Mouse (Mus musculus) R1 (cell line): ENCODE measurements around the gene C530025M09Rik.

Experiments used
- DNase-seq: peaks from one replicate; pipeline ENCODE4 v3.0.0-alpha.2; 2018; ENCODE audit warnings: low read depth, low spot score

C530025M09Rik gene

DNA sequence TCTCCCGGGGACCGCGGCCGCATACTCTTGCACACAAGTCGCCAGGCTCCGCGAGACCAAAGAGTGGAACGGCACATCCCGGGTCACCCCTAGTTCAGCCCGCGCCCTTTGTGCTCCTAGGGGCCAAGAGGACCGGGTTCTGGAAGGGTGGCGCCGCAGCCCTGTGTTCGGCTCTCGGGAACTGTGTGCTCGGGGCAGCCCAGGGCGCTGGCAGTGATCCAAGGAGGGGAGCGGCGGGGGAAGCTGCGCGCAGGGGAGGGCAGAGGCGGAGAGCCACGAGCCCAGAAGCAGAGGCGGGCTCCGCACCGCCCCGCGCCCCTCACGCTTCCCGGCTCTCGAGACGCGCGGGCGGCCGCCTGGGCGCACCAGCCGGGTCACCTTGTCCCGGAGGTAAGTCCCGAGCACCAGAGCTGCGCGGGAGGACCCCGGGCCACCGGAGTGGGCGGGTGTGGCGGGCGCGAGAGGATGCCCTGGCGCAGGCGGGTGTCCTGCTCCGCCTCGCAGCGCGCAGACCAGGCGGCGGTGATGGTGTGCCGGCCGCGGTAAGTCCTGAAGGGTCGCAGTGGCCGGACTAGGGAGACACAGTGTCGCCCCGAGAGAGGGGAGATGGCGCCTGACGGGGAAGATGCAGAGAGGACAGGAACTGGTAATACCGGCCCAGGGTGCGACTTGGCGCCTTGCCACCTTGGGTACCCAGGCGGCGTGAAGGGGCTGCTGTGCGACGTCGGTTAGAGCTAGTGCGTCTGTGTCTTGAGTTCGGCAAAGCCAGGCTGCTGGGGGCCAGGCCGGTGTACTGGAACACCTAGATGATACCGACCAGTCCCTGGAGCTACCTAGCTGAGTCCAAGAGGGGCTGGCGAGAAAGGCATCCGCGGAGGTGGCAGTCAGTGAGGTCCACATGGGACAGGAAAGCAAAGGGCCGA lies at the start of gene C530025M09Rik:
Gene C530025M09Rik, minus strand, starts transcription at position 678 of the 923 bp plus-strand sequence.
- DNase-seq = peak; percentile 81

DNA sequence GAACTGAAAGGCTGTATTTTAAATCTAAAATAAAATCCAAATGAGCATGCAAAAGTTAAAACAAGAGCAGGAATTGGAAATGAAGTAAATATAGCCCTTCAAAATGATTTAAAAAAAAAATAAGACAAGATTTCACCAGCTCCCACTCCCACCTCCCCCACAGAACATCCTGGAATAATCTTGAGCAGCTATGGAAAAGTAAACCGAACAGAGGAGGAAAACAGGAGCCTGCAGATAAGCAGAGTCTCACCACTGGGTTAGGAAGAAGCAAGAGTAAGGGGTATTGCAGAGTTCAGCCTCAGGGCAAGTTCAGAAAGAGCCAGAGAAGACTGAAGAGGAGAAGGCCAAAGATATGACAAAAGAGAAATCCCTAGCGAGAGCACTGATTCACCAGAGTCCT lies 46.9 kb upstream of the C530025M09Rik start:
- no peak for DNase-seq

DNA sequence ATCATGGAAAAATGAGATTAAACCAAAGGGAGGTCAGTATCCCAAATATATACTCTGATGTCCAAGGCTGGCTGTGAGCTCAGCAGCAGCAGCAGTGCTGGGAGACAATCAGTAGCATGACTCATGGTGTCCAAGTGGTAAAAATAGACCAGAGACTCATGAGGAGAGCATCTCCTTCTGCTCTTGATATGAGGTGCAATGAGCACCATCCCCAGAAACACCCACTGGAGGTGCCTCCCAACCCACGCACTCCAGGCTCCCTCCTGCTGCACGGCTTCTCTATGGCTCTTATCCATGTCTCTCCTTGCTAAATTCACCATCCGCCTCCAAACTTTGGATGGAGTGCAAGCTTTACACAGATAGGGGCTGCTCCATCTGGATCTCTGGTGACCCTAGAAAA lies 42.3 kb upstream of the C530025M09Rik start:
- DNase-seq = no peak

DNA sequence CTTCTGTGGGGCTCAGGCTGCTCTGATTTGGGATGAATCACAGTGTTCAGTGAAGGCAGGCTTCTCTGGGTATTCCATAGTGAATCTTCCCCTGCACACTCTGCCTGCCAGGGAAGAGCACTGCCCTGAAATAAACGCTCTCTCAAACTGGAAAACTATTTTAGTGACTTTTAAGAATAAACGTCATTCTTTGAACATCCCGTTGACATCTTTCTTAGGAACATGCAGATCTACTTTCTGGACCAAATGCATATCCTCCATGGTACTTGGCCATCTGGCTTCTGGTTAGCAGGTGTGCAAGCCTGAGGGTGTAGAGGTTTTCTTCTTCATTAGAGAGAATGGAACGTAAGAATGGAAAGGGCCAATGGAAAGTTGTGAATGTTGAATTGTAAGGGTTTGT lies 41.5 kb upstream of the C530025M09Rik start:
- no peak for DNase-seq

DNA sequence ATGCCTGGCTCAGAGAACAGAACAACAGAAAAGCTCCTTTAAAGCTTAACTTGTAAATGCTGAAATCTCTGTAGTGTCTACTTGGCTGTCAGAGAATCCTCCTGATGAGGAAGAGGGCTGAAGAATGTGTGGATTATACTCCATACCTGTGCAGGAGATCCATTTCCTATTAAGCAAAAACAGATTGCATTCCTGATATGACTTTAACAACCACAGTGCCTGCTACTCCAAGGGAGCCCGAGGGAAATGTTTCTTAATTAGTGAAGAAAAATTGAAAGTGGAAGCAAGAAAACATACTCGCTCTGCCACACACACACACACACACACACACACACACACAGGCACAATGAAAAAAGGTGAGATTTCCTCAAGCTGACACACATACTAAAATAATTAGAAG lies 39.5 kb upstream of the C530025M09Rik start:
- no peak for DNase-seq

DNA sequence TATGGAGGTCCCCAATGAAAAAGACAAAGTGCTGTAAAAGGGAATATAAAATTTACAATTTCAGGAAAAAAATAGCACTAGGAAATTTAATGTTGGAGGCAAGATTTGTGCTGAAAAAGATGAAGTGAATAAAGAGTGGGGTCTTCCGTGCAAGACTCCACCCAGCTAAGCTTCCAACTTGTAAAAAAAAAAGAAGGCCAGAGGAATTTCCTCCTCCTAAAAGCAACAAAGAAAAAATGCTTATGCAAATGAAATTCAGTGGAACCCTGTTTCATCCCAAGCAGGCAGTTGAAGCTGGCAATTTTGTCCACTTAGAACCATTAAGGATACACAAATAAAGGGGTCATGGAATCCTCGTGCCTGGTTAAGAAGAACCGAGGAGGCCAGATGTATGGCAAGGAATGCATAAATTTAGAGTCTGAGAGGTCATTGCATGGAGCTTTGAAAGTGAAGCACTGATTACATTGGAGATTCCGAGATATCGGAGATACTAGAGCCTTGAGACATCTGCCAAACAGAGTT lies 35.0 kb upstream of the C530025M09Rik start:
- peak; percentile 73 for DNase-seq

DNA sequence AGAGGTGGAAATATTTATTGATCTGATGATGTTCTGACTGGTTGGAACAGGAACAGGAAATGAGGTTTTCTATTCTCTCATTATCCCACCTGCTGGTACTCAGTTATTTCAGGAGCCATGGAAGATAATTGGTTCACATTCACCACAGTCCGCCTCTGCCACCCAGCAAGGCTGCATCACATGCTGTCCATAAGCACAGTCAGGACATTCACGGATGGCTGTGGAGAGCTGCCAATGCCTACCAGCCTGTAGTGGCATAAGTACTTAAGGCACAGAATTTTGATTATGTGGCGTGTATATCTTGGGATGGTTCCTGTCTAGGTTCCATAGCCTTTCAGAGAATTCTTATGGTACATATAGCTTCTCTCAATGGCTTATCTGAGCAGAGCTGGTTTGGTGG lies 30.0 kb upstream of the C530025M09Rik start:
- DNase-seq = no peak

DNA sequence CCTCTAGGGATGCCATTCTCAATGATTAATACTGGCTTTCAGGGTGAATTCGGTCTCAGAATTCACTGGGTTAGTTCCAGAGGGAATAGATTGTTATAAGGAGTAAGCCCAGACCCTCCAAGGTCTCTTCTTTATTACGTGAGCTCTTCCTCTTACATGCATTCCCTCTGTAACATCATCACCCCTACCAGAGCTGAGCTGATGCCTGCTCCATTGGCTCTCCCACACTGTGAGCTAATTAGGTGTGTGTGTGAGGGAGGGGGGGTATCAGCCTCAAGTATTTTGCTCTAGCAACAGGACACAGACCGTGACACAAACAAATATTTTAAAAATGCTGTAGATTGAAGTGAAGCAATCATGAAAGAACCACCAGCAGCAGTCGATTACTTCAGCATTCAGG lies 17.8 kb upstream of the C530025M09Rik start:
- no peak for DNase-seq

DNA sequence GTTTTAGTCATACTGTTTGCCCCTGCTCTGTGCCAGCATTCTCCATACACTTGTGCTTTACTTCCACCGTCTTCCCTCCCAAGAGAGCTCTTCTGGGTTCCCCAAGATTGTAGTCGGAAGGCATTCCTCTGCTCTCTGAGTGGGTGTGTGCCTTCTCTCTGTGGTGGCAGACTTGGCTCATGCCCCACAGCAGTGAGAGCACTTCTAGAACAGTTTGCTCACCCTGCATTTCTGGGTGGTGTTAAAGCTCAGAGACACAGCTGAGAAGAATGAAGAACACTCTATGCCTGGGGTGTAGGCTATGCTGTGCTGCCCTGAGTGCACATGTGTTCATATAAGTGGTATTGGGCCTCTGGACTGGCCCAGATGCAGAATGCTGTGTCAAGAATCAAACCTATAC lies 13.6 kb upstream of the C530025M09Rik start:
- DNase-seq = no peak

DNA sequence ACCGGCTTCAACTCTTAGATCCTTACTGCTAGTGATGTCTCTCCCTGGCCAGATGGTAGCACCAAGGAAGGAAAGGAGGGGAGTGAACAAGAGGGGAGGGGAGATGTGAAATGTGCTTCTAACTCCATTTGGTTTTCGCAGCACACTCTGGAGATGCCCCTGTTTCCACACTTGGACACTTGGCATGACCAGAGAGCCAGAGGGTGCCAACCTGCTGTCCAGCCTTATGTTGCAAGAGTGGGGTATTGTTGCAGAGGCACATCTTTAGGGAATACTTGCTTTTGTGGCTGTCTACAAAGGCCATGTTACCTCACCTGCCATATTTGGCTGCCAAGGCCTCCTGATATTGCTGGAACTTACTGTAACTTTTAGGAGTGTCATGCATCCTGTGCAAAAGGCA lies 8.7 kb upstream of the C530025M09Rik start:
- DNase-seq = no peak

DNA sequence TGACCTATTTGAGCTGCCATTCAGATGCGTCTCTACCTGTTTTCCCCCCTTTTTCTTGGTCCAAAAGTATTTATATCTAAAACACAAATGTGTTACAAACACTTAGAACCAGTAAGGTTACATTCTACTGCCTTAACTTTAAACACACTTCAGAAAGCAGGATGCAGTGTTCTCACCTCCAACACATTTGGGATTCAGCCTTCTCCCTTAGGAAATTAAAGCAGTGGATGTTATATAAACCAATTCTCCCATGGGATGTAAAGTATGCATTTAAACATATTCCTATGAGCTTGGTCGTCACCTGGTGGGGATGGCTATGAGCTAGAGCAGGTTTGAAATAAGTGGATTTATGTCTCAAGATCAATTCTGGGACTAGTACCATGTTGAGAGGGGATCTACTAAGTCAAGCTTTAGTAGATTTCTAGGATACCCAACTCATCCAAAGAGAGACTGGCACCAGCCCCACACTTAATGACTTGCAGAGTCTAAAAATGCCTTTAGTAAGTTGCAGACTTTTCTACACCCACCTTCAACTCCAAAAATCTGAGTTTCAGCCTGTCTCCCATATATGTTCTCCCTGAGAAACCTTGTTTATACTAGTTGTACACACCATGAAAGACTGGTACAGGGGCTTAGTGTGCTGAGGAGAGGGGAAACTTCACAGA lies 5.6 kb upstream of the C530025M09Rik start:
- DNase-seq = no peak

DNA sequence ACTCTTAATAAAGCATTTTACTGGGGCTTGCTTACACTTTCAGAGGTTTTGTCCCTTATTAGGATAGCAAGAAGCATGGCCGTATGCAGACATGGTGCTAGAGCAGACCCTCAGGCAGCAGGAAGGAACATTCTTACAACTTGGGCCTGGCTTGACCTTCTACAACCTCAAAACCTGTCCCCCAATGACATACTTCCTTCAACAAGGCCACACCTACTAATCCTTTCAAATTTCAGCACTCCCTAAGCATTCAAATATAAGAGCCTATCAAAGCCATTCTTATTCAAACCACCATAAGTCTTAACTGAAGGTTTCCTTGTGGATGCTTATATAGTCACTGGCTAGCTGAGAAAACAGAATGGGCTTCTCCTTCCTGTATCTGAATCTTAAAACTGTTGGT lies 4.1 kb upstream of the C530025M09Rik start:
- DNase-seq = peak; percentile 68

DNA sequence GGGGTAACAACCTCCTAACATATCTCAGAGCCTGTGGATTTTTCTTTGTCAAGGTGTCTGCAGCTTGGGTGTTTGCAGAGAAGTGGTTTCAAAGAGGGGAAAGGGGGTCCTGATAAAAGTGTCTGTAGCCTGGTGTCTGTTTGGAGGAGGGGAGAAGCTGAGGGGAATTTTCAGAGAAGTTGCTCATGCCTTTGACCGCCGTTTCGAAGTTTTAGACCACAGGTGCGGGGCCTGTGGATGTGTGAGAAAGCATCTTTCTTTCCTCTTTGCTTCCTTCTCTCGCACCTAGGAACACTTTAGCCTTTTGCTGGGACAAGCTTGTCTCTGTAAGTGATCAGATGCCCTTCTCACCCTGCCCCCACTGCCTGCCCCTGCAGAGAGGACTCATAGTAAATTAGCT lies 1.3 kb upstream of the C530025M09Rik start:
- DNase-seq = no peak

DNA sequence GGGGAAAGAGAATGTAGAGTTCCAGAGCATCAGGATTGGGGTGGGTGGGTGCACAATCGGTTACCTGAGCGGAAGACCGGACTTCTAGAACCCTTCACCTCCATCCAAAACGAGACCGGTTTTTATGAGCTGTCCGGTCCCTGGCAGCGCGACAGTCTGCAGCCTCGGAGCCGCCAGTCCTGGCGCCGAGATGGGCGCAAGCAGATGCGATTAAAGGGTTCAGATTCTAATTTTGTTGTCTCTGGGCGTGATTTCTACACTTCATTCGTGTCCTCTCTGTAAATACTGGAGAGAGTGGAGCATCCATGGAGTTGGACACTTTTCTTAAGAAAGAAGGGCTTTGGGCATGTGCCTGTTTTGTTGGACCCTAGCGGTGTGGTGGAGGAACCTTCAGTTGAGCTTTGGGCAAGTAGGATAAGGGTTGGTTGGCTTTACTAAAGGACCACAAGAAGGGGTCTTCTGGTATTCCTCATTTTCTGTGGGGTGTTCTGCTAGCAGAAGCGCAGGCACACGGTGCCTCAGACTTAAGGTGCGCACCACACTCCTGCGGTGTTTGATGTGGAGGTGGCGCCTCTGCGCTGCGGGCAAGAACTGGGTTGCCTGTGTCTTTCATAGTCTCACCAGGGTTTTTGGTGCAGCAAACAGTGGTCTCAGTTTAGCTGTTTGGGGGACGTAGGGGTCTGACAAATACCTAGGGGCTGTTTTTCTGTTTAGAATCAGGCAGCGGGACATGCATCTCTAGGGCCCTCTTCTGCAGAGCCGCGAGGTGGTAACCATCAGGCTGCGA lies 639 bp upstream of the C530025M09Rik start:
- peak; percentile 50 for DNase-seq

DNA sequence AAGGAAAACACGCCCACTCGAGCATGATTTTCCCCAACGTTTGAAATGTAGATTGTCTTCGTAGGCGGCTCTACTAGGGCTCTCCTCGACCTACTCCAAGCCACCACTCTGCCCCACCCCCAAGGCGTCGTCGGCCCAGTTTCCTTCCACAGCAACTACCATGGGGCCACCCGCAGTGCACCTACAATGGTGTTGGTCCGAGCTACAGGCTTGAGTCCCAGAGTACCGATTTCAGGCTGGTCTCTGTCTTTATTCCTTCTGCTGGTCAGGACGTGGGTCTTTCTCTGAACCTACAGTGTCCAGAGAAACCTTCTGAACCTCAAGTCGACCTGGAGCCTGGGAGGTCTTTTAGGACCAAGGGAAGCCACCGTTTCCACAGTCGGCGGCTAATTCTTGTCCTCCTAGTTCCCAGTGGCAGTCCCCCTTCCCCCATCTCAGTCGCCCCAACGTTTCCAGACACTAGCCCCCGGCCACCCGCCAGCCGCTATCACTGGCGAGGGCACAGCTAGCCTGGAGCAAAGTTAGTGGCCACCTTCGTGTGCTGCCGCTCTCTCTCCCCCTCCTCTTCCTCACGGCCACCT lies 968 bp downstream of the C530025M09Rik start:
- DNase-seq = peak; percentile 87

DNA sequence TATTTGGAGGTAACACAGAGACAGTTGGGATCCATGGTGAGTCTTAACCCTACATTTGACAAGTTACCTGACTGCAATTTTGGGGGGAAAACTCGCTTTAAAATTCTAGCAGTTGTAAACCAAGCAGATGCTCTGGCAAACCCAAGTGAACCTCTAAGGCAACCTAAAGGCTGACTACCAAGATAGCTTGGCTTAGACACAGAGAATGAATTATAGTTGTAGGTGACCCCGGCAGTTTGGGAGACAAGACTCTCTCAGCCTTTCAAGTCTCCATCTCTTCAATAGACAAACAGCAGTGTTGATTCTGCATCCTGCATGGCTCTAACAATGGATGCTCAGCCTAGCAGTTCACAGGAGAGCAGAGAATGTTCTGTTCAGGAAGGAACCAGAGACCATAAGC lies 2.1 kb downstream of the C530025M09Rik start, which contains the start of gene Syndig1:
Gene Syndig1, plus strand, starts transcription at position 301 of the 400 bp plus-strand sequence.
- no peak for DNase-seq

DNA sequence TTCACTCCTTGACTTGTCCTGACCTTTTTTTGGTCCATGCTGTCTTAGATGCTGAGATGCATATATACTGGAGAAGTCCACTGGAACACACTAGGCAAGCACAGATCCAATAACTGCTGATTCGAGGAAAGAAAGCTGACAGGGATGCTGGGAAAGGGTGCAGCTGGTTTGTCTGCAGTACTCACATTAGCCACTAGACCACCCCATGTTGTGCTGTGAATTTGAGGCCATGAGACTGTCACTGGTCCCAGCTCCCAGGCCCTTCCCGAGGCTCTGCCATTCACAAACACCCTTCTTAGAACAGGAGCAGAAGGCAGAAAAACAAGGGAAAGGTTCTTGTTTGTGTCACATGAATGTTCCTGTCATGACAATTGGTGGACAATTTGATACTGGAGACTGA lies 10.8 kb downstream of the C530025M09Rik start:
- peak; percentile 42 for DNase-seq

DNA sequence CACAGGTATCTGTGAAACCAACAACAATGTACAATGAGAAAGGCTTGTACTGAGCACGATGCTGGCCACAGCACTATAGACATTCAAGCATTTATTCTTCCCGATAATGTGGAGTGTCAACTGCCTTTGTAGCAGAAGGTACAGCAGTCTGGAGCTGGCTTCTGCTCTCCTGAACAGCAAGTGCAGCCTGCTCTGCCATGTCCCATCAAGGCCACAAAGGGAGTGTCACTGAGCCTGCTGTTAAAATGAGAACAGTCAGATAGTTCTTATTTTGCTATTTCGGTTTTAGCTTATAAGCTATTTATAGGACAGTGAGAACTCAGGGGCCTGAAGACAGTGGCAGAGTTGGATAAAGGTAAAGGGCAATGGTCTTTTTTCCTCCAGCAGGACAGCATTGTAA lies 11.3 kb downstream of the C530025M09Rik start:
- DNase-seq = no peak

DNA sequence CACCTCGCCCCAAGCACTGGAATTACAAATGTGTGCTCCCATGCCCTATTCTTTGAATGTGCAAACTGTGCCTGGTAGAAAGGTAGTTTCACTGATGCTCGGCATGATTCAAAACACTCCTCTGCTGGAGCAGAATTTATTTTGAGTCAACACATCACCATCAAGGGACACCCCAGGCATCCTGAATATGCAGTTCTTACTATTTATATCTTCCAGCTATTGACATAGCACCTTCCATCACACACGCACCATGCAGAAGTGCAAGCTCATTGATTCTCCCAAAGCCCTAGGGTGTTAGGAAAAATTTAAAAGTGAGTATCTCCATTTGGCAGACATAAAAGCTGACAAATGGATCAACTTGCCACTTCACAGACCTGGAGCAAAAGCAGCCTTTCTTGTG lies 12.6 kb downstream of the C530025M09Rik start:
- no peak for DNase-seq

DNA sequence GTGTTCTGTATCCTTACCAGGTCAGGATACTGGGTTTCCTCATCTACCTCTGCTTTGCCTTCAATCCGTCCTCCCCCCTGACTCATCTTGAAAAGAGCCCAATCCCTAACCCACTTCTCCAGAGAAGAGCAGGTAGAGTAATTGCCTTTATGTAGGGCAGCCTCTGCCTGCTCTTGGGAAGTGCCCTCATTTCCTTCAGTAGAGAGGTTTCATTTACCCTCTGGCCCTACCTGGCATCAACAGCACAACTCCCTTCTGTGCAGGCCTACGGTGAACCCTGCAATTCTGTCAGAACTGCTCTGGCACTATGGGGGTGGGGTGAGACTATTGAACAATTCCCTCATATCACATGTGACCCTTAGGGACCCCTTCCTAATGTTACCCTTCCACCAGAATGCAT lies 18.1 kb downstream of the C530025M09Rik start:
- no peak for DNase-seq

DNA sequence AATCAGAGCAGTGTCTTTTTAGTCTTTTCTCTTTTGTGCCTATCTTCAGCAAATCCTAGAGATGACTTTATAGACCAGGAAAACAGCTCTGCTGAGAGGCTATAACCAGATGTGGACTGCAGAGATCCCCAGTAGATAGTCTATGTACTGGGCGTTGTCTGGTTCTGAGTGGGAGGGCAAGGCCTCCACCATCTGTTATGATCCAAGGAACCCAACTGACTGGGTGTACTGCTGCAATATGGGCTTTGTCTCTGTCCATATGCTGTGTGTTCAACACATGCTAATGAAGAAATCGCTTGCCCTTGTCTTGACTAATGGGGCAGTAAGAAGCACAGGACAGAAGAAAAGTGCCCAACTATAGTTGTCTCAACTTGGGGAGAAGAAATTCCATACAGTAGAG lies 25.8 kb downstream of the C530025M09Rik start:
- DNase-seq = no peak
